Mouse (Mus musculus) megakaryocyte, embryonic 14.5 days (primary cell): ENCODE results near the gene Spata21. TPM values are rescaled to one million over a fixed set of nuclear protein-coding genes. Genes with fewer than 3 reads are reported as not detected.
A peak's percentile ranks its signal among the peaks of the same experiment; 100 is the strongest.

Source experiments
- H3K27me3 ChIP-seq: replicated peaks from 2 replicates; pipeline ENCODE3; 2012; ENCODE audit warnings: inconsistent platforms
- H3K36me3 ChIP-seq: replicated peaks from 2 replicates; pipeline ENCODE3; 2012; ENCODE audit warnings: low read length, inconsistent platforms, mixed read lengths
- H3K4me1 ChIP-seq: 2 replicates; pipeline ENCODE4 v1.6.1; 2012; ENCODE audit warnings: inconsistent platforms
- H3K4me3 ChIP-seq: replicated peaks from 2 replicates; pipeline ENCODE3; 2012; ENCODE audit warnings: moderate library complexity, mild to moderate bottlenecking, inconsistent platforms
- H3K9me3 ChIP-seq: 2 replicates; pipeline ENCODE4 v1.6.1; 2012; ENCODE audit warnings: inconsistent platforms
- FLI1 ChIP-seq: IDR thresholded peaks from 2 replicates; pipeline ENCODE4 v1.6.1; 2012; ENCODE audit warnings: low read length, inconsistent platforms, mixed read lengths
- GATA1 ChIP-seq: IDR thresholded peaks from 3 replicates; pipeline ENCODE4 v1.6.1; 2012; ENCODE audit warnings: mixed read lengths, low read length, inconsistent platforms, borderline replicate concordance
- polyA plus RNA-seq: library from polyadenylated mRNA; stranded (reverse); fragments of >175 nt; gene quantifications from 2 replicates; pipeline ENCODE4 v1.2.3, GENCODE M21; 2012; ENCODE audit warnings: low replicate concordance; ENCODE audit not compliant: insufficient read depth

Gene Spata21
- polyA plus RNA-seq, 1 experiment: not detected

GRCm38 (mm10) chr4:141059616-141060425, 28.3 kb upstream of the Spata21 start:
- no peak for TF ChIP-seq GATA1
- TF ChIP-seq FLI1: no peak
- peak overlapping the region; percentile 94 for H3K4me3 ChIP-seq
- H3K27me3 ChIP-seq: peaks cover 9% of the 10 kb centered on the region
- peaks cover 12% of the 10 kb centered on the region for H3K36me3 ChIP-seq
- H3K9me3 ChIP-seq: no peaks in the 10 kb centered on the region
- peaks cover 16% of the 10 kb centered on the region for H3K4me1 ChIP-seq

- Histone ChIP-seq H3K36me3 (peaks cover 20% of the 10 kb centered on the region), H3K27me3 (peaks cover 7% of the 10 kb centered on the region), H3K4me3 (peak within 1 kb of the TSS; percentile 94), H3K9me3 (no peaks in the 10 kb centered on the region), H3K4me1 (peaks cover 19% of the 10 kb centered on the region)
- TF ChIP-seq FLI1 (no peak), GATA1 (no peak)
Observed at GRCm38 (mm10) chr4:141060426-141061301, 27.5 kb upstream of the Spata21 start, which contains the start of gene Crocc. TSS of gene Crocc (minus strand) at chr4:141060550.

GRCm38 (mm10) chr4:141064104-141064659, 24.0 kb upstream of the Spata21 start:
- Histone ChIP-seq H3K9me3 (no peaks in the 10 kb centered on the region), H3K27me3 (peaks cover under 1% of the 10 kb centered on the region), H3K4me1 (peaks cover 24% of the 10 kb centered on the region), H3K4me3 (no peak overlapping the region), H3K36me3 (peaks cover 53% of the 10 kb centered on the region)
- TF ChIP-seq GATA1 (no peak), FLI1 (no peak)

GRCm38 (mm10) chr4:141065123-141065522, 23.0 kb upstream of the Spata21 start:
- TF ChIP-seq GATA1 (no peak), FLI1 (no peak)
- Histone ChIP-seq H3K4me3 (peak overlapping the region; percentile 7), H3K27me3 (no peaks in the 10 kb centered on the region), H3K9me3 (no peaks in the 10 kb centered on the region), H3K36me3 (peaks cover 63% of the 10 kb centered on the region), H3K4me1 (peaks cover 27% of the 10 kb centered on the region)

GRCm38 (mm10) chr4:141066709-141067515, 21.2 kb upstream of the Spata21 start:
- H3K4me1 ChIP-seq: peaks cover 38% of the 10 kb centered on the region
- no peaks in the 10 kb centered on the region for H3K9me3 ChIP-seq
- H3K36me3 ChIP-seq: peaks cover 80% of the 10 kb centered on the region
- TF ChIP-seq GATA1: no peak
- no peak for TF ChIP-seq FLI1
- no peaks in the 10 kb centered on the region for H3K27me3 ChIP-seq
- H3K4me3 ChIP-seq: no peak overlapping the region

- H3K9me3 ChIP-seq: no peaks in the 10 kb centered on the region
- no peak overlapping the region for H3K4me3 ChIP-seq
- H3K4me1 ChIP-seq: peaks cover 44% of the 10 kb centered on the region
- TF ChIP-seq GATA1 (no peak), FLI1 (no peak)
- H3K27me3 ChIP-seq: no peaks in the 10 kb centered on the region
- H3K36me3 ChIP-seq: peaks cover 87% of the 10 kb centered on the region
Observed at GRCm38 (mm10) chr4:141067516-141068046, 20.6 kb upstream of the Spata21 start.

- Histone ChIP-seq H3K36me3 (peaks cover 96% of the 10 kb centered on the region), H3K4me3 (no peak overlapping the region), H3K27me3 (no peaks in the 10 kb centered on the region), H3K9me3 (no peaks in the 10 kb centered on the region), H3K4me1 (peaks cover 54% of the 10 kb centered on the region)
- no peak for TF ChIP-seq FLI1
- TF ChIP-seq GATA1: no peak
Observed at GRCm38 (mm10) chr4:141068655-141069054, 19.5 kb upstream of the Spata21 start.

- H3K27me3 ChIP-seq: no peaks in the 10 kb centered on the region
- no peak overlapping the region for H3K4me3 ChIP-seq
- H3K4me1 ChIP-seq: peaks cover 65% of the 10 kb centered on the region
- TF ChIP-seq GATA1 (no peak), FLI1 (no peak)
- peaks cover 99% of the 10 kb centered on the region for H3K36me3 ChIP-seq
- H3K9me3 ChIP-seq: no peaks in the 10 kb centered on the region
Observed at GRCm38 (mm10) chr4:141069731-141070130, 18.4 kb upstream of the Spata21 start.

GRCm38 (mm10) chr4:141072502-141072901, 15.6 kb upstream of the Spata21 start:
- H3K27me3 ChIP-seq: no peaks in the 10 kb centered on the region
- no peaks in the 10 kb centered on the region for H3K9me3 ChIP-seq
- H3K36me3 ChIP-seq: peaks cover 79% of the 10 kb centered on the region
- peaks cover 86% of the 10 kb centered on the region for H3K4me1 ChIP-seq
- no peak for TF ChIP-seq FLI1
- TF ChIP-seq GATA1: no peak
- no peak overlapping the region for H3K4me3 ChIP-seq
